Mouse (Mus musculus): ENCODE data around the gene Plekha4.

DNA sequence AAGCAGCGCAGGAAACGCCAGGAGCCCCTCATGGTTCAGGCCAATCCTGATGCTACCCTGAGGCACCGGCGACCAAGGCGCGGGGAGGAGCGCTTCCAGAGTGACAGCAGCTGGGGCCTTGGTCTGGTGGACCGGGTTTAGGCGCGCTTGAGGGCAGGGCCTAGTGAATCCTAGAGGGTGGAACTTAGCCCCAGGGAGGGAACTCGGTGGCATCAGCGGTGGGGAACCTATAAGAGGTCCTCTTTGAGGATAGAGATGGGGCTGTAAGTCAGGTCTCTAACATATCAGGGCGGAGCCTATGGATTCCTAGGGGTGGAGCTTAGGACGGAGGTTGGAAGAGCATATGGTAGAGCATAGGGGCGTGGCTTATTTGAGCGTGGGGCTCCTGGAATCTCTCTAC, 10.7 kb upstream of the Plekha4 start:
- TF ChIP-seq CTCF (IDR thresholded peaks at IDR 0.05; ENCODE audit: insufficient read depth, low read depth, low read length) (no peak), POLR2A (IDR thresholded peaks at IDR 0.05; ENCODE audit: insufficient read depth, low read depth, low read length) (no peak)

Data from olfactory bulb, adult 2 months (tissue).